Mouse (Mus musculus): ENCODE measurements around the gene Prss27. TPM values are rescaled to one million over a fixed set of nuclear protein-coding genes. Genes with fewer than 3 reads are reported as not detected.

Prss27 gene
- polyA plus RNA-seq, 1 experiment from 2014 or later: 0.37 TPM

DNA sequence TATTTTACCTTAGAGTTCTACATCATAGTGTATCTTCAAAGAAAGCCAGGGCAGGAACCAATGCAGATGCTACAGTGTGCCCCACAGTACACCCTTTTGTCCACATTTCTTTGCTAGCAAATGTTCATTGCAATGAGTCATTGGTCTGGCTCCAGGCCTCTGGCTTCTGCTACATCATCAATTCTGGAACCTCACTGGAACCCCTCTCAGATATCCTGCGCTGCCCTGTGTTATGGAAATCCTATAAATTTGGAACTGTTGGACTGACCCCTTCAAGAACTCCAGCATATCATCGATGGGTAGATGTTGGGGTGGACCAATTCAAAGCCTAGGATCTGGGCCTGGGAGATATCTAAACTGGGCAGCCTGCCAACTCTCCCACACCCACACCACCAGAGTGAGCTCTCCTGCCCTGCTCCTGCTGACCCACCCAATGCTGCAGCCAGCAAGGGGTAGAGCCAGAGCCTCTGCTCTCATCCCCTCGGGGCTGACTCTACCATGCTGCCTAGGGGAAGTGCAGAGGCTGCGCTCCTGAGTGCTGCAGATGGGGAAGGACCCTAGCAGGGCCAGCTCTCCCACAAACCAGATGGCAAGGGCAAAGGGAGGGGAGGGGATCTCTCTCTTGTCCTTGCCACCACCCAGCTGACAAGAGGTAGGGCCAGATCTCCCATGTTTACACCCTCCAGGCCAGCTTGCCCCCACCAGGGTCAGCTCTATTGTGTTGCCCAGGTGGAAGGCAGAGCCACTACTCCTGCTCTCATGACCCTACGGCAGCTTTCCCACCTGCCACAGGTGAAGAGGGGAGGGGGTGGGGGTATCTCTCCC is 16.4 kb upstream of the Prss27 start:
- WGBS: 61% methylated on average over 5 of the region's 5 CpGs
- no peak overlapping the region for H3K4me2 ChIP-seq (replicated peaks; ENCODE audit: low read depth, low read length)
- H3K9me3 ChIP-seq (ENCODE audit: low read length): no peaks in the 10 kb centered on the region
- no peak overlapping the region for H3K4me3 ChIP-seq (ENCODE audit: low read length)
- H3K4me1 ChIP-seq (ENCODE audit: insufficient read depth, low read length): no peaks in the 10 kb centered on the region
- H3K27ac ChIP-seq (ENCODE audit: low read length): no peak overlapping the region
- no peak overlapping the region for H3K9ac ChIP-seq (replicated peaks; ENCODE audit: low read length)
- H3K27me3 ChIP-seq (ENCODE audit: insufficient read depth, low read length): no peaks in the 10 kb centered on the region
- no peak for ATAC-seq (ENCODE audit: low FRiP score, low TSS enrichment)
- H3K36me3 ChIP-seq (ENCODE audit: insufficient read depth, low read length): no peaks in the 10 kb centered on the region

- Histone ChIP-seq H3K4me1 (ENCODE audit: insufficient read depth, low read length) (no peaks in the 10 kb centered on the region), H3K27me3 (ENCODE audit: insufficient read depth, low read length) (no peaks in the 10 kb centered on the region), H3K27ac (ENCODE audit: low read length) (no peak overlapping the region), H3K4me3 (ENCODE audit: low read length) (no peak overlapping the region), H3K36me3 (ENCODE audit: insufficient read depth, low read length) (no peaks in the 10 kb centered on the region), H3K9ac (replicated peaks; ENCODE audit: low read length) (no peak overlapping the region), H3K4me2 (replicated peaks; ENCODE audit: low read depth, low read length) (no peak overlapping the region), H3K9me3 (ENCODE audit: low read length) (no peaks in the 10 kb centered on the region)
- no peak for ATAC-seq (ENCODE audit: low FRiP score, low TSS enrichment)
- 79% methylated on average over 7 of the region's 7 CpGs for whole genome bisulfite sequencing
These were observed 8.5 kb upstream of the Prss27 start for GRCm38 (mm10) chr17:24029477-24029876.

DNA sequence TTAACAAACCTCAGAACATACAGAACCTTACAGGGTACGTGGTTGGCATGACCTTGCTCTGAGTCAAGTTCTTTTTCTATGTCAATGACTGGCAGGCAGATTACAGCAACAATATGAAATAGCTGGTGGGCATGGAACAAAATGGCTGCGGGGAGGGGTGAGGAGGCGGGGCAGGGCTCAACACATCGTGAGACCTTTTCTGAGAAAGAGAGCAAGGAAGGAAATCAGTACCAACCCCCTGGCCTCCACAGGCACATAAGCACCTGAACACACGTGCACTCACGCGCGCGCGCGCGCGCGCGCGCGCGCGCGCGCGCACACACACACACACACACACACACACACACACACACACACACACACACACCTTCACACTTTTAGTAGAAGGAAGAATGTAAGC is 7.4 kb upstream of the Prss27 start:
- Histone ChIP-seq H3K27me3 (ENCODE audit: insufficient read depth, low read length) (no peaks in the 10 kb centered on the region), H3K4me3 (ENCODE audit: low read length) (no peak overlapping the region), H3K27ac (ENCODE audit: low read length) (no peak overlapping the region), H3K36me3 (ENCODE audit: insufficient read depth, low read length) (no peaks in the 10 kb centered on the region), H3K4me1 (ENCODE audit: insufficient read depth, low read length) (no peaks in the 10 kb centered on the region), H3K9ac (replicated peaks; ENCODE audit: low read length) (no peak overlapping the region), H3K4me2 (replicated peaks; ENCODE audit: low read depth, low read length) (no peak overlapping the region), H3K9me3 (ENCODE audit: low read length) (no peaks in the 10 kb centered on the region)
- 85% methylated on average over 3 of the region's 22 CpGs for WGBS
- no peak for ATAC-seq (ENCODE audit: low FRiP score, low TSS enrichment)

- no peak overlapping the region for H3K27ac ChIP-seq (ENCODE audit: low read length)
- ATAC-seq (ENCODE audit: low FRiP score, low TSS enrichment): no peak
- H3K9me3 ChIP-seq (ENCODE audit: low read length): no peaks in the 10 kb centered on the region
- H3K4me3 ChIP-seq (ENCODE audit: low read length): no peak overlapping the region
- no peak overlapping the region for H3K4me2 ChIP-seq (replicated peaks; ENCODE audit: low read depth, low read length)
- H3K9ac ChIP-seq (replicated peaks; ENCODE audit: low read length): no peak overlapping the region
- WGBS: 75% methylated on average over 7 of the region's 7 CpGs
- H3K27me3 ChIP-seq (ENCODE audit: insufficient read depth, low read length): no peaks in the 10 kb centered on the region
- H3K36me3 ChIP-seq (ENCODE audit: insufficient read depth, low read length): no peaks in the 10 kb centered on the region
- H3K4me1 ChIP-seq (ENCODE audit: insufficient read depth, low read length): no peaks in the 10 kb centered on the region
These were observed 2.9 kb upstream of the Prss27 start for GRCm38 (mm10) chr17:24035087-24035486.

DNA sequence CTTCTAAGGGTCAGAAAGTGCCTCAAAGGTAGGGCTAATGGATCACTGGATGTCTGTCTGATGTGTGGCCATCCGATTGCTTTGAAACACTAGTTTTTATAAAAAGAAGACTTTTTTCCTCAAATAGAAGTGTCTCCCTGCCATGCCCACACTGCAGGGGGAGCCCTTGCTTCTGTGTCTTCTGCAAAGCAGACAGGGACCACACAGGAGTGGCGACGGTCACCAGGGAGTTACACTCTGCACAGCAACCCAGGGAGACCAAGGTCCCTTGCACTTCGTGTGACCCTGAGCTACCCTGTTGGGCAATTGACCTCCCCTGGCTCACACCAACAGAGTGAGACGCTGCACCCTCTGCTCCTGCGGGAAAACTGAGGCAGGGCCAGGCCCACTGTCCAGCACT is 990 bp upstream of the Prss27 start:
- H3K9me3 ChIP-seq (ENCODE audit: low read length): no peaks in the 10 kb centered on the region
- no peaks in the 10 kb centered on the region for H3K27me3 ChIP-seq (ENCODE audit: insufficient read depth, low read length)
- 79% methylated on average over 6 of the region's 6 CpGs for WGBS
- H3K4me1 ChIP-seq (ENCODE audit: insufficient read depth, low read length): no peaks in the 10 kb centered on the region
- ATAC-seq (ENCODE audit: low FRiP score, low TSS enrichment): no peak
- H3K4me3 ChIP-seq (ENCODE audit: low read length): no peak overlapping the region
- H3K27ac ChIP-seq (ENCODE audit: low read length): no peak overlapping the region
- no peak overlapping the region for H3K4me2 ChIP-seq (replicated peaks; ENCODE audit: low read depth, low read length)
- no peak overlapping the region for H3K9ac ChIP-seq (replicated peaks; ENCODE audit: low read length)
- no peaks in the 10 kb centered on the region for H3K36me3 ChIP-seq (ENCODE audit: insufficient read depth, low read length)

GRCm38 (mm10) chr17:24037360-24037759 is 584 bp upstream of the Prss27 start:
- Histone ChIP-seq H3K4me3 (ENCODE audit: low read length) (no peak overlapping the region), H3K27me3 (ENCODE audit: insufficient read depth, low read length) (no peaks in the 10 kb centered on the region), H3K9me3 (ENCODE audit: low read length) (no peaks in the 10 kb centered on the region), H3K4me1 (ENCODE audit: insufficient read depth, low read length) (no peaks in the 10 kb centered on the region), H3K27ac (ENCODE audit: low read length) (no peak overlapping the region), H3K36me3 (ENCODE audit: insufficient read depth, low read length) (no peaks in the 10 kb centered on the region), H3K9ac (replicated peaks; ENCODE audit: low read length) (no peak overlapping the region), H3K4me2 (replicated peaks; ENCODE audit: low read depth, low read length) (no peak overlapping the region)
- ATAC-seq (ENCODE audit: low FRiP score, low TSS enrichment): no peak
- 74% methylated on average over 13 of the region's 13 CpGs for WGBS

- Histone ChIP-seq H3K9ac (replicated peaks; ENCODE audit: low read length) (no peak overlapping the region), H3K27me3 (ENCODE audit: insufficient read depth, low read length) (no peaks in the 10 kb centered on the region), H3K9me3 (ENCODE audit: low read length) (no peaks in the 10 kb centered on the region), H3K4me3 (ENCODE audit: low read length) (no peak overlapping the region), H3K4me1 (ENCODE audit: insufficient read depth, low read length) (no peaks in the 10 kb centered on the region), H3K4me2 (replicated peaks; ENCODE audit: low read depth, low read length) (no peak overlapping the region), H3K27ac (ENCODE audit: low read length) (no peak overlapping the region), H3K36me3 (ENCODE audit: insufficient read depth, low read length) (peaks cover 11% of the 10 kb centered on the region; the same call in 1 of the 2 replicates)
- WGBS: 56% methylated on average over 5 of the region's 5 CpGs
- ATAC-seq (ENCODE audit: low FRiP score, low TSS enrichment): no peak
These were observed 6.5 kb downstream of the Prss27 start for GRCm38 (mm10) chr17:24044482-24044881.

- no peak overlapping the region for H3K4me3 ChIP-seq (ENCODE audit: low read length)
- H3K4me1 ChIP-seq (ENCODE audit: insufficient read depth, low read length): no peaks in the 10 kb centered on the region
- 81% methylated on average over 10 of the region's 10 CpGs for WGBS
- H3K36me3 ChIP-seq (ENCODE audit: insufficient read depth, low read length): peaks cover 15% of the 10 kb centered on the region; the same call in 1 of the 2 replicates
- no peak for ATAC-seq (ENCODE audit: low FRiP score, low TSS enrichment)
- no peak overlapping the region for H3K27ac ChIP-seq (ENCODE audit: low read length)
- no peak overlapping the region for H3K9ac ChIP-seq (replicated peaks; ENCODE audit: low read length)
- no peak overlapping the region for H3K4me2 ChIP-seq (replicated peaks; ENCODE audit: low read depth, low read length)
- no peaks in the 10 kb centered on the region for H3K9me3 ChIP-seq (ENCODE audit: low read length)
- H3K27me3 ChIP-seq (ENCODE audit: insufficient read depth, low read length): no peaks in the 10 kb centered on the region
These were observed 7.7 kb downstream of the Prss27 start for GRCm38 (mm10) chr17:24045608-24046007.

- H3K4me1 ChIP-seq (ENCODE audit: insufficient read depth, low read length): no peaks in the 10 kb centered on the region
- H3K27me3 ChIP-seq (ENCODE audit: insufficient read depth, low read length): no peaks in the 10 kb centered on the region
- H3K4me2 ChIP-seq (replicated peaks; ENCODE audit: low read depth, low read length): no peak overlapping the region
- no peak for ATAC-seq (ENCODE audit: low FRiP score, low TSS enrichment)
- 45% methylated on average over 5 of the region's 5 CpGs for WGBS
- no peak overlapping the region for H3K4me3 ChIP-seq (ENCODE audit: low read length)
- H3K36me3 ChIP-seq (ENCODE audit: insufficient read depth, low read length): peaks cover 19% of the 10 kb centered on the region; the same call in 1 of the 2 replicates
- no peaks in the 10 kb centered on the region for H3K9me3 ChIP-seq (ENCODE audit: low read length)
- H3K9ac ChIP-seq (replicated peaks; ENCODE audit: low read length): no peak overlapping the region
- H3K27ac ChIP-seq (ENCODE audit: low read length): no peak overlapping the region
These were observed 8.1 kb downstream of the Prss27 start for GRCm38 (mm10) chr17:24046026-24046425.

GRCm38 (mm10) chr17:24048053-24048452 is 10.1 kb downstream of the Prss27 start:
- Histone ChIP-seq H3K36me3 (ENCODE audit: insufficient read depth, low read length) (peaks cover 28% of the 10 kb centered on the region), H3K27ac (ENCODE audit: low read length) (no peak overlapping the region), H3K27me3 (ENCODE audit: insufficient read depth, low read length) (no peaks in the 10 kb centered on the region), H3K9me3 (ENCODE audit: low read length) (no peaks in the 10 kb centered on the region), H3K4me3 (ENCODE audit: low read length) (no peak overlapping the region), H3K4me2 (replicated peaks; ENCODE audit: low read depth, low read length) (no peak overlapping the region), H3K4me1 (ENCODE audit: insufficient read depth, low read length) (no peaks in the 10 kb centered on the region), H3K9ac (replicated peaks; ENCODE audit: low read length) (no peak overlapping the region)
- no peak for ATAC-seq (ENCODE audit: low FRiP score, low TSS enrichment)
- WGBS: 81% methylated on average over 5 of the region's 5 CpGs

All from kidney, embryonic 16.5 days (tissue).